Mouse (Mus musculus) thymus, adult 2 months (tissue): ENCODE data around the gene Krt27. TPM values are rescaled to one million over a fixed set of nuclear protein-coding genes. Genes with fewer than 3 reads are reported as not detected.

Experiments
- DNase-seq: peaks from one replicate; pipeline ENCODE4 v3.0.0; 2021
- H3K27ac ChIP-seq: fragments of 200-500 bp; 2 replicates; pipeline ENCODE4 v1.5.1; 2012; ENCODE audit warnings: low read length, control low read depth; ENCODE audit not compliant: control insufficient read depth, insufficient read depth
- H3K27me3 ChIP-seq: fragments of 200-500 bp; 2 replicates; pipeline ENCODE4 v1.6.1; 2012; ENCODE audit warnings: mild to moderate bottlenecking, low read length, moderate library complexity, mixed read lengths; ENCODE audit not compliant: control insufficient read depth, insufficient read depth
- H3K36me3 ChIP-seq: fragments of 200-500 bp; 2 replicates; pipeline ENCODE4 v1.6.1; 2012; ENCODE audit warnings: mild to moderate bottlenecking, low read length, moderate library complexity; ENCODE audit not compliant: control insufficient read depth, insufficient read depth
- H3K4me1 ChIP-seq: fragments of 200-500 bp; replicated peaks from 2 replicates; pipeline ENCODE4 v1.6.1; 2012; ENCODE audit warnings: low read length; ENCODE audit not compliant: control insufficient read depth, insufficient read depth
- H3K4me3 ChIP-seq: fragments of 200-500 bp; 2 replicates; pipeline ENCODE4 v1.5.1; 2012; ENCODE audit warnings: mild to moderate bottlenecking, low read length, control low read depth, moderate library complexity; ENCODE audit not compliant: control insufficient read depth, insufficient read depth
- CTCF ChIP-seq: fragments of 200-500 bp; IDR thresholded peaks from 2 replicates; pipeline ENCODE4 v1.5.1; 2012; ENCODE audit warnings: mild to moderate bottlenecking, control low read depth, low read length, moderate library complexity, borderline replicate concordance; ENCODE audit not compliant: control insufficient read depth, poor library complexity, insufficient read depth; ENCODE audit errors: extremely low read depth
- POLR2A ChIP-seq: fragments of 200-500 bp; IDR thresholded peaks from 2 replicates; pipeline ENCODE4 v1.6.1; 2012; ENCODE audit warnings: mild to moderate bottlenecking, low read length, control low read depth, moderate library complexity; ENCODE audit not compliant: control insufficient read depth, poor library complexity, insufficient read depth; ENCODE audit errors: extremely low read depth
- WGBS: fragments of 180-500 bp; shearing (Covaris S2); methylation state at CpG from one replicate; pipeline ENCODE4 v1.1.7; 2018; 5-methylcytosine and 5-hydroxymethylcytosine counted together
- polyA plus RNA-seq: library from polyadenylated mRNA; depleted of rRNA; stranded (reverse); fragments of >200 nt; gene quantifications from 2 replicates; pipeline ENCODE4 v1.2.3, GENCODE M21; 2012

Krt27 gene
- polyA plus RNA-seq, 1 experiment = 0.05 TPM

GRCm38 (mm10) chr11:99337866-99338265 lies 13.0 kb downstream of the Krt27 start, which contains the start of gene Krt26:
TSS of gene Krt26 (minus strand) at chr11:99337966.
- TF ChIP-seq POLR2A = no peak
- TF ChIP-seq CTCF = no peak
- WGBS = 93% methylated on average over 11 of the region's 11 CpGs
- Histone ChIP-seq H3K27ac (no peak within 1 kb of the TSS), H3K27me3 (no peaks in the 10 kb centered on the region), H3K4me1 (no peaks in the 10 kb centered on the region), H3K4me3 (no peak within 1 kb of the TSS), H3K36me3 (no peaks in the 10 kb centered on the region)
- no peak for DNase-seq

GRCm38 (mm10) chr11:99333426-99333825 lies 17.5 kb downstream of the Krt27 start:
- Histone ChIP-seq H3K4me1 (no peaks in the 10 kb centered on the region), H3K27ac (no peak overlapping the region), H3K36me3 (no peaks in the 10 kb centered on the region), H3K4me3 (no peak overlapping the region), H3K27me3 (no peaks in the 10 kb centered on the region)
- WGBS = 85% methylated on average over 13 of the region's 13 CpGs
- no peak for TF ChIP-seq POLR2A
- no peak for DNase-seq

GRCm38 (mm10) chr11:99329655-99330054 lies 21.2 kb downstream of the Krt27 start:
- TF ChIP-seq POLR2A (no peak), CTCF (no peak)
- DNase-seq = no peak
- Histone ChIP-seq H3K4me1 (no peaks in the 10 kb centered on the region), H3K27me3 (no peaks in the 10 kb centered on the region), H3K36me3 (no peaks in the 10 kb centered on the region), H3K4me3 (no peak overlapping the region), H3K27ac (no peak overlapping the region)
- WGBS = 79% methylated on average over 2 of the region's 2 CpGs

GRCm38 (mm10) chr11:99322851-99323250 lies 28.1 kb downstream of the Krt27 start, which contains the start of gene Krt25:
TSS of gene Krt25 (minus strand) at chr11:99322951.
- no peaks in the 10 kb centered on the region for H3K27me3 ChIP-seq
- DNase-seq = no peak
- no peak within 1 kb of the TSS for H3K4me3 ChIP-seq
- H3K27ac ChIP-seq = no peak within 1 kb of the TSS
- H3K36me3 ChIP-seq = no peaks in the 10 kb centered on the region
- no peaks in the 10 kb centered on the region for H3K4me1 ChIP-seq
- no peak for TF ChIP-seq CTCF
- no peak for TF ChIP-seq POLR2A
- 94% methylated on average over 11 of the region's 11 CpGs for WGBS

- Histone ChIP-seq H3K4me1 (no peaks in the 10 kb centered on the region), H3K36me3 (no peaks in the 10 kb centered on the region), H3K4me3 (no peak overlapping the region), H3K27ac (no peak overlapping the region), H3K27me3 (no peaks in the 10 kb centered on the region)
- TF ChIP-seq CTCF (no peak), POLR2A (no peak)
- DNase-seq = no peak
- WGBS = 86% methylated on average over 14 of the region's 14 CpGs
Observed at GRCm38 (mm10) chr11:99321094-99321493, 29.8 kb downstream of the Krt27 start.

GRCm38 (mm10) chr11:99319127-99319526 lies 31.8 kb downstream of the Krt27 start:
- H3K27ac ChIP-seq = no peak overlapping the region
- 78% methylated on average over 9 of the region's 9 CpGs for WGBS
- no peaks in the 10 kb centered on the region for H3K27me3 ChIP-seq
- no peak for DNase-seq
- no peaks in the 10 kb centered on the region for H3K4me1 ChIP-seq
- no peak overlapping the region for H3K4me3 ChIP-seq
- TF ChIP-seq POLR2A = no peak
- H3K36me3 ChIP-seq = no peaks in the 10 kb centered on the region

GRCm38 (mm10) chr11:99316543-99316942 lies 34.4 kb downstream of the Krt27 start:
- Histone ChIP-seq H3K4me1 (no peaks in the 10 kb centered on the region), H3K4me3 (no peak overlapping the region), H3K36me3 (no peaks in the 10 kb centered on the region), H3K27ac (no peak overlapping the region), H3K27me3 (no peaks in the 10 kb centered on the region)
- TF ChIP-seq POLR2A (no peak), CTCF (no peak)
- WGBS = 84% methylated on average over 8 of the region's 8 CpGs
- DNase-seq = no peak
